Mouse (Mus musculus) right cerebral cortex, postnatal 10 days (tissue): ENCODE results near the gene Atf7ip.

Experiments used
- DNase-seq, 2 experiments: peaks; one replicate each; pipeline ENCODE4 v3.0.0; 2021; ENCODE audit warnings: low spot score in 2 of 2

Gene Atf7ip

DNA sequence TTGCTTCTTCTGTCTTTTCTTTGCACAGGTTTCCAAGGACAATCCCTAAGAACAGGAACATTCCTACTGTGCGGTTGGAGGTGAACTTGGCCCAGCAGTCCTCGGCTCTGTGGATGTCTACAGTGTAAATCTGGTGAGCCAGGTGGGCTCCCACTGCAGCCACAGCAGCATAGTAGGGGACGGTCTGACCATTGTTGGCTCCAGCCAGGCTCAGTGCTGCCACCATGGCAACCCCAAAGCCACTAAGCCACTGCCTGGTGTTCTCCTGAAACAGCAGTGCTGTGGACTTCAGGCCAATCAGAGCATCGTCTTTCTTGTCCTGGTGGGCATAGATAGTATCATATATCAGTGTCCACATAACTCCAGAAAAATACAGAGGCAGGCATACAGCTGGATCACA, 19.8 kb upstream of the Atf7ip start:
- no peak for DNase-seq

DNA sequence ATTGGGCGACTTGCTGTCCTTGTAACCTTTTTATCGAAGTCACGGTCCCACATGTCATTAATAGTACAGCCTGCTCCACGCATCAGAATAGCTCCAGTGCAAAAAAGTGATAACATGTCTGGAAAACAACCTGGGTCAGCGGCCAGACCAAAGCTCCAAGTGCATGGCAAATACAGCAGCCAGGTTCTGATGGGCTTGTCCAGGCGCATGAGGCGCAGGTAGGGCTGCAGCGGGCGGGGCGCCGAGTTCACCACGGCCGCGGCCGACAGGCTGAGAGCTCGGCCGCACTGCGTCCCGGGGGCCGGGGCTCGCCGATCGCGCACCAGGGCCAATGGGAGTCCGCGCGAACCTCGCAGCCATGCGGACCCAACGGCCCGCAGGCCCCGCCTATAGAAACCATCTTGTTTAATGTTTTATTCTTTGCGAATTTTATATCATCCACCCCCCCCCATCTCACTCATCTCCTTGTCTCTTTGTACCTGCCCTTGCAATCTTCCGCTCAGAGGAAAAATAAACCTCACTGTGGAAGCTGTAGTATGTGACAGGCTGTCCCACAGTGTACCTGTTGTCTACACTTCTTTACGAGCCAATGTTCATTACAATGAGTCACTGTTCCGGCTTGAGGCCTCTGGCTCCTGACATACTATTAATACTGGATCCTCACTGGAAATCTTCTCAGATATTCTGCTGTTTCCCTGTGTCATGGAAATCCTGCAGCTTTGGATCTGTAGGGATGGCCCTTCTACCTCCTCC, 19.0 kb upstream of the Atf7ip start:
- no peak for DNase-seq

DNA sequence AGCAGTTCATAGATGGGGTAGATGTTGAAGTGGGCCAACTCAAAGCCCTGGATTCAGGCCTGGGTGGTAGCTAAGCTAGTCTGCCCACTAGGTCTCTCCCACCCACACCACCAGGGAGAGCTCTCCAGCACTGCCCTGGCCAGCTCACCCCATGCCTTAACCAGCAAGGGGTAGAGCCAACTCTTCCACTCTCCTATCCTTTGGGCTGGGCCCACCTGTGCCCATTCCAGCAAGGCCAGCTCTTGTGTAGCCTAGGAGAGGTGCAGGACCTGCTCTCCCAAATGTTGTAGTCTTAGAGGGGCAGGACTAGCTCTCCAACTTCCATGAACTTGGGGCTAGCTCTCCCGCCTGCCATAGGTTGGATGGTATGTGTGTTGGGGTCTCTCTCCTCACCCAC, 18.4 kb upstream of the Atf7ip start:
- no peak for DNase-seq

DNA sequence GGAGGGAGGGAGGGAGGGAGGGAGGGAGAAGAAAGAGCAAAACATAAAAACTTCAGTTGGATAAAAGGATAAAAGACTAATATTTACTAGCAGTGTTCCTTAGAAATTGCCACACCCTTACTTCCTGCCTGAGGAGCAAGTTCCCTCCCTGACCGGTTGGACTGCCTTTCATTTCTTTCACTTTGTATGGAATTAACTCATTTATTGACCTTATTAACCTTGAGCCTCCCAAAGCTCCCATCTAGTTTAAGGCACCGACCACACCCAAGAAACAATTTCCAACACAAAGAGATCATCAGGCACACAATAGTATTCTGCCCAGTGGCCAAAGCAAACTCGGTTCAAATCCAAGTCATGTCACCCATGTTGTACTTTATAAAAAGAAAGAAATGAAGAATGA, 16.1 kb upstream of the Atf7ip start:
- DNase-seq, result no peak

DNA sequence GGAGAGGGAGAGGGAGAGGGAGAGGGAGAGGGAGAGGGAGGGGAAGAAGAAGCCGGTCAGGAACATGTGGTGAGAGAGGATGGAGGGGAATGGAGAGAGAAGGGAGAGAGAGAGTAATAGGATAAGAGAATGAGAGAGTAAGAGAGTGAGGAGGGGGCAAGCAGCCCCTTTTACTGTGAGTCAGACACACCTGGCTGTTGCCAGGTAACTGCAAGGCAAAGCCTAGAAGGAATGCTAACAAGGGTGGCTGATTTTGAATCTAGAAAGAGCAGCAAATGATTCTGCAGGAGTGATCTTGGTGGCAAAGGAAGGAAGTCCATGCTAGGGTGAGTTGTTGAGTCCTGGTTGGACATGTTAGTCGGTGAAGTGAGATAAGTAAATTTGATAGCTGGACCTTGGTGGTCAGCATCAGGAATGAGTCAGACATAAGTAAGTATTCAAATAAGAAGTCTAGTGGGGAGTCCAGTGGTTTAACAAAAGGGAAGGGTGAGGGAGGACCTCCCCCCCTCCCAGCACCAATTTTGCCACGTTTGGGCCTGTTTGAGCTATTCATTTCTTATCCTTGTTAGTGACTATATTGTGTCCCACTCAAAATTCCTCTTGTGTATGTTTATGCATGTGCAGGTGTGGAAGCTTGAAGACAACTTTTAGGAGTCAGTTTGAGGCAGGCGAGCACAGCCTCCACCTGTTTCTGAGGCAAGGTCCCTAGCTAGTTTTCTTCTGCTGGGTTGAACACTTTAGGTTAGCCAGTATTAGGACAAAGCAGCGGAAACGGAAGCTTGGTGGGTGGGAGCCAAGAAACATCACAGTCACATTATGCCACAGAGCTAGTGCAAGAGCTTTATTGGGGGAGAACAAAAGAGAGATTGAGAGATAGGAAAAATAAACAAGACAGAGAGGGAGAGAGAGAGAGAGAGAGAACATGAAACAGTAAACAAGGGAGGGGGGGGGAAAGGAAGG, 15.2 kb upstream of the Atf7ip start:
- DNase-seq, result no peak

DNA sequence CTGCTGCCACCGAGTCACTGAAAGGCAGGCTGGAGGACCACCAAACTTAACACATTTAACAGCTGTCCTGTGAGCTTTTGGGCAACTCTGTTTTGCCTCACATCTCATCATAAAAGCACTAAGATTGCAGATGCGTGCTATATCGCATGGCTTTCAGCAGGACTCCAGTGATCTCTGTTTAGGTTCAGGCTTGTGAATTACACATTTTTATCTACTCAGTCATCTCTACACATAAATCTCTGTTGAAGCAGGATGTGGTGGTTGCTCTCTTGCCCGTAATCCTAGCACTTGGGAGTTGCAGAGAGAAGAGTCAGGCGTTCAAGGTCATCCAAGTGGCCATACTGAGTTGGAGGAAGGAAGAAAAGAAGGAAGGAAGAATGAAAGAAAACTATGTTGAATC, 14.3 kb upstream of the Atf7ip start:
- DNase-seq, result no peak

DNA sequence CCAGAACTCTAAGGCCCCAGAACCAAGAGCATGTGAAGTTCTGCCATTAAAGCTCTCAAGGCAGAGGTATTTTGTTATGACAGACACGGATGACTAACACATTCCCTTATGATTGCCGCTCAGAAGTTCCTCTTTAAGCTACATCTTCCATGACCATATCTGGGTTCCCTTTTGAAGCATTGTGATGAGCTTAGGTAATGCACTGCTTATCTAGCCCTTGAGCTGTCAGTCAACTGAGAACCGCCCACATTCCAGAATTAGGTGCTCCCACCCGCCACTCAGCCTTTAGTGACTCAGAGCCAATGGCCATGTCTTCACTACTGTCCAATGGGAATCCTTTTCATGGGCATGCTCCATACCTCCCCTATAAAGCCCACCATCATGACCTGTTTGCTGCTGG, 13.7 kb upstream of the Atf7ip start:
- DNase-seq, result no peak

DNA sequence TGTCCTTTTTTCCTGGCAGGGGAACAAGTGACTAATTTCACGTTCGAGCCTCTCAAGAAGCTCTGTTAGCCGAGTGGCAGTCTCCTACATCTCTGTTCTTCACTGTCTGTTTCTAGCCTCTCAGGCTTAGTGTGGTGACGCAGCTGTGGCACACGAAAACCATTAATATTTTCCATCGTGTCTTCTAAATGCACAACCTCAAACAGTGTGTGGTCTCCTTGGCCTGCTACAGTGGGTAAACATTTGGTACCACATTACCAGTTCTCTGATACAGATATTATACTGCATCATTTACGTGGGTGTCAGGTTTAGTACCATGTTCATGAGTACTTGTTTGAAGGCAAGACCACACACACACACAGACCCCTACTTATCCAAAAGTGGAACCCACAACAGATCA, 12.5 kb upstream of the Atf7ip start:
- no peak for DNase-seq

DNA sequence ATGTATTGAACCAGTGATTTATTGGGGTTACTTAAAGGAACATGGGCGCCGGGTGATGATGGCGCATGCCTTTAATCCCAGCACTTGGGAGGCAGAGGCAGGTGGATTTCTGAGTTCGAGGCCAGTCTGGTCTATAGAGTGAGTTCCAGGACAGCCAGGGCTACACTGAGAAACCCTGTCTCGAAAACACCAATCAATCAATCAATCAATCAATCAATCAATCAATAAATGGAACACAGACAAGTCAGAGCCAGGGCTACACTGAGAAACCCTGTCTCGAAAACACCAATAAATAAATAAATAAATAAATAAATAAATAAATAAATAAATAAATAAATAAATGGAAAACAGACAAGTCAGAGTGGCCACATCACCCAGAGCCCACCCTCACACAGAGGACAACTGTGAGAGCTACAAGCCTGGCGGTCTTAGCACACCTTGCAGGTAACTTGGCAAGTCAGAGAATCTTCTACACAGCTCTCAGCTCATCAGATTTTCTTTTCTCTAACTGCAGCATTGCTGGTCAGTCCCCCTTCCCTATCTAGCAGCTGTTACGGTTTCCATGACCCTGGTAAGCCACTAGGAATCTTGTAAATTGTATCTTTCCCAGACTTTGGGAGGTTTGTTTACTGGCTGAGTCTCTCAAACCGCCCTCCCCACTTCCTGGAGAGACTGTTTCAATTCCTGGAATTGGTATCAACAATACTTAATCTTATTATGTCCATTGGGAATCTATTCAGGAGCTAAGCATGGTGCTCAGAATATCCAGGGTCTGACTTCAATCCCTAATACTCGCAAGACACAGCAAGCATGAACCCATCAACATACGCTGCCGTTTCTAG, 11.8 kb upstream of the Atf7ip start:
- no peak for DNase-seq

DNA sequence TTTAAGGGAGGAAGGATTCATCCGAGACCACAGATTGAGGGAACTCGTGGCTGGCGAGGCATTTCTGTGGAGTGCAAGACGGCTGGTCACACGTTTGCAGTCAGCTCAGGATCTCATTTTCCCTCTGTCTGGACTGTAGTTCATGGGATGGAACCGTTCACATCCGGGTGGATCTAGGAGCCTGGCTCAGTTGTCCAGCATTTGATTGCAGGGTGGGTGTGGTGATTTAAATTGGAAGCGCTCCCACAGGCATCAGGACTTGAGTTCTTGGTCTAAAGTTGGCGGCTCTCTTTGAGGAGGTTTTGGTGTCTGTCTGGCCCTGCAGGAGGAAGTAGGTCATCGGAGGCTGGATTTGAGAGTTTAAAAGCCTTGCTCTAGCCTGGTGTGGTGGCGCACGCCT, 10.9 kb upstream of the Atf7ip start:
- no peak for DNase-seq

DNA sequence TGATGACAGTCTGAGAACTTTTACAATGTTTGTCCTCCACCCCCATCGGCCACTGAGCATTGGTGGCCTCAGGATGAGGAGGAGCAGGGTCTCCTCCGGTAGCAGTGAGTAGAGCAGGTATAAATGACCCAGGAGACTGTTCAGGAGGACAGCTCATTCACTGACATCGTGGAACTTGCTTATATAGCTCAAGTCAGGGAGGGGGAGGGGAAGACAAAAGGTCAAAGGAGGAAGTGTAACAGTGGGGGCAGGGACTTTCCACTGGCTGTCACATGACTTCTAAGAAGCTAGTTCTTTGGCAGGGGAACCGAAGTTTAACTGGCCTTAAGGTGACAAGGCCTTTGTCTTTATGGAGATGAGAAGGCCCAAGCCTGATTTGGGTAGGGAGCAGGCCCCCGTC, 8.2 kb upstream of the Atf7ip start:
- no peak for DNase-seq

DNA sequence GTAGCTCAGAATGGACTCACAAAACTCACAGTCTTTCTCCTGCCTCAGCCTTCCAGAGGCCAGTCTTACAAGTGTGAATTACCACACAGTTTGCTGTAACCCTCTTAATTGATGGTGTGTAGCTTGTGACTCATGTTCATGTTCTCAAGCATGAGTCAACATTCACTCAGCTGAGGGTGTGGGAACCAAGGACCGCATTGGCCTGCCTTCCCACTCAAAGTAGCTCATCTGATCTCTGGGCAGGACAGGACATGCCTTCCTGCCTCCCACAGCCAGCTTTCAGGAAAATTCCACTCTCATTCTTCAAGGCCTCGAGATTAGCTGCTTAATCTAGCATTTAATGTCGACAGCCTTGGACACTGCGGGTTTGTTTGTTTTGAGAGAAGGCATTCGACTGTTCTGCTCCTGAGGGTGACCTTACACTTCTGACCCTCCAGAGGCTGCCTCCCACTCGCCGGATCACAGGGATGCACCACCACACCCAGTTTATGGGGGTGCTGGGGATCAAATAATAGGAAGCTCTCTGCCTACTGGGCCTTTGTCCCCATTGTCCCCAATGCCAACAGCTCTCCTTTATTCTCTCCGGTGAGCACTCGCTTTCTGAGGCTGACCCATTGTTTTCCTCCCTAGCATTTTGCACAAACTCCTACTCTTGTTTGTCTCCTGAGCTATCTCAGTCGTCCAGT, 6.5 kb upstream of the Atf7ip start:
- no peak for DNase-seq

DNA sequence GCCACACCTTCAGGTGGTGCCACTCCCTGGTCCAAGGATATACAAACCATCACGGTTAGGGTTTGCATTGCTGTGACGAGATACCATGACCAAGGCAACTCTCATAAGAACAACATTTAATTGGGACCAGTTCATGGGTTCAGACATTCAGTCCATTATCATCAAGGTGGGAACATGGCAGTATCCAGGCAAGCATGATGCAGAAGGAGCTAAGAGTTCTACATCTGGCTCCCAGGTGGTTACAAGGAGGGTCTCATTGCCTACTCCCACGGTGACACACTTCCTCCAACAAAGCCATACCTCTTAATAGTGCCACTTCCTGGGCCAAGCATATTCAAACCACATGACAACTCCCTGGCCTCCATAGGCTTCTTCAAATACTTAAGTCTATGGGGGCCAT, 2.7 kb downstream of the Atf7ip start:
- DNase-seq, result no peak

DNA sequence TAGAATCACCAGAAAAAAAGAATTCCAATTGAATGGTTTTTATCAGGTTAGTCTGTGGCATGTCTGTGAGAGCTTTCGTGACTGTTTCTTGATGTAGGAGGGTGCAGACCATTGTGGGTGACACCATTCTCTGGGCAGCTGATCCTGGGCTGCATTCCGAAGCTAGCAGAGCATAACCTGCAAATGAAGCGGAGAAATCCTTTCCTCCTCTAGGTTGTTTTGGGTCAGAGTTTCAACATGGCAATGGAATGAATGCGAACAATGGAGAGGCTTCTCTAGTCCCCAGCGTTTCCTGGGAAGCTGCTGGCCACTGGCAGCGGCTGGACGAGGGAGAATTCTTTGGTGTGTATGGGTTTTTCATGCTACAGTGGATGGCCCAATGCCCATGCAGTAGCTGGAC, 5.0 kb downstream of the Atf7ip start:
- DNase-seq, result no peak

DNA sequence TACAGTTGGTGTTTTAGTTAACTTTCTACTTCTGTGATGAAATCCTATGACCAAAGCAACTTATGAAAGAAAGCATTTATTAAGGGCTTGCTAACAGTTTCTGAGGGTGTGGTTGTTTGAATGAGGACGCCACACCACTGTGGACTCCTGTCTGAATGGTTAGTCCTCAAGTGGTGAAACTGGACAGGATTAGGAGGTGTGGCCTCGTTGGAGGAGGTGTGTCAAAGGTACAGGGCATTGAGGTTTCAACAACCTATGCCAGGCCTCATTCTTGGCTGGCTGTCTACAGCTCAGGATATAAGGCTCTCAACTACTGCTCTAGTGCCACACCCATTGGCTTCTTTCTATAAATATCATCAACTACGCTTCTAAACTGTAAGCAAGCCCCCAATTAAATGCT, 6.4 kb downstream of the Atf7ip start:
- no peak for DNase-seq

DNA sequence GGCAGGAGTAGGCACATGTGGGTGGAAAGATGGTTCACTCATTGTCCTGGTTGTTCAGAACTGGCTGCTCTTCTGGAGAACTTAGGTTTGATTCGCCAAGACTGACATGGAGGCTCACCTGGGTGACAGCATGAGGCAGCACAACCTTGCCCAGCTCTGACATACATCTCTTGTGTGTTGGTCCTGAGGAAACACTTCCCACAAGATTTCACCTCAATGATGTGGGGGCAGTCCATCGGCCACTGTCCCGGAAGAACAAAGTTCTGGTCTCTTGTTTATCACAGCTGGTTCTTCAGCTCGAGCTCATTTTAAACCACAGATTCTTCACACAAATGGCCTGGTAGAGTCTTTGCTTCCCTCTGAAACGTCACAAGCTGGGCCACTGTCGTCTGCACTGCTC, 10.7 kb downstream of the Atf7ip start:
- DNase-seq, result no peak

DNA sequence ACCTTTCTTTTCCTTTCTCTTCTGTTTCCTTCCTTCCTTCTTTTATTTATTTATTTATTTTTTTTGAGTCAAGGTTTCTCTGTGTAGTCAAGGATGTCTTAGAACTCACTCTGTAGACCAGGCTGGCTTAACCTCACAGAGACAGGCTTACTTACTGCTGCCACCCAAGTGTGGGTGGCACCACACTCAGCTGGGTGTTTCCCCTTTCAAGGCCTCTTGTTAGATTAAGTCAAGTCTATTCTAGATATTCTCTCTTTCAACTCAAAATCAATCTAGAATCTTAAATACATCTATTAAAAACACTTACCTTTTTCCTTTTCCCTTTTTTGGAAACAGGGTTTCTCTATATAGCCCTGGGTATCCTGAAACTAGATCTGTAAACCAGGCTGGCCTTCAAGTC, 11.3 kb downstream of the Atf7ip start:
- DNase-seq, result no peak

DNA sequence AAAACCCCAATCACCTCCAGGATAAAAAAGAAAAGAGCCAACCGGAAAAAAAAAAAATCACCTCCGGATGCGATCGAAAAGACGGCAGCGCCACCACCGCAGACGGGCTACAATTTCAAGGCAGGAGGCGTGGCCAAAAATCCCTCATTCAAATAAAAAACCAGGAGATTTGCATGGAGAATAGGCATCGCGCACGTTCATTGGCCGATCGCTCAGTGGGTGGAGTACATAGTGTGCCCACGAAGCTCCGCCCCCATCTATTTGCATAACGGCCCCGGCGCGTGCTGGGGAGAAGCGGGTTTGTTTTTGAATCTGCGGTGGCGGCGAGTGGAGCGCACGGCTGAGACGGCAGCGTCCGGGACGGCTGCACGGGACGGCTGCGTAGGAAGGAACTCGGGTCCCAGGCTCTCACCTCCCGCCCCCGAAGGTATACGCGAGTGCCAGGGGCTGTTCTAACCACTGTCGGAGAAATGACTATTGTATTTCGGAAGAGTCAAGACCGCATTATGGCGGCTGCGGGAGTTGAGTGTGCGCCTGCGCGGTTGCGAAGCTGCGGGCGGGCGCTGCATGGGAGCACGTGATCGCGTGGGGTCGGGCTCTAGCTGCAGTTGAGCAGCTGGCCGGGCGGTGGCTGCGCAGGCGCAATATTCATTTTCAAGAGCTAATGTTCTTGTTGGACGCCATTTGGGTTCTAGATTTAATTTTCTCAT, 12.7 kb downstream of the Atf7ip start:
- DNase-seq, result peak; percentile 97 to 99

DNA sequence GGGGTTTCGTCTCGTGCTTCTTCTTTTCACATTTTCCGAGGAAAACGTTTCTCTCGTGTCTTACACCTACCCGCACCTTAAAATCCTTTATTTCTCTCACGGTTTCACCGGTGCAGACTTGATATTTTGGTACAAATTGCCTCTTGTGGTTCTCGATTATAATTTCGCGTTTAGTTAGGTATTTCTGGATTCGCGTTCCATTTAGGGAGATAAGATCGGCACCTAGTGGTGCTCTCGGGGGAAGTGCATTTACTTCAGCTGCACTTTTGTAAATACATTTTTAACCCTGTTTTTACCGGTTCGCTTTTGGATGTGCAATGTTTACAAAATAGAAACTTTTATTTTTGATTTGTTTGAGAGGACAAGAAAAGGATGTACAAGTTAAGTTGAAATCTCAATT, 13.3 kb downstream of the Atf7ip start:
- no peak for DNase-seq

DNA sequence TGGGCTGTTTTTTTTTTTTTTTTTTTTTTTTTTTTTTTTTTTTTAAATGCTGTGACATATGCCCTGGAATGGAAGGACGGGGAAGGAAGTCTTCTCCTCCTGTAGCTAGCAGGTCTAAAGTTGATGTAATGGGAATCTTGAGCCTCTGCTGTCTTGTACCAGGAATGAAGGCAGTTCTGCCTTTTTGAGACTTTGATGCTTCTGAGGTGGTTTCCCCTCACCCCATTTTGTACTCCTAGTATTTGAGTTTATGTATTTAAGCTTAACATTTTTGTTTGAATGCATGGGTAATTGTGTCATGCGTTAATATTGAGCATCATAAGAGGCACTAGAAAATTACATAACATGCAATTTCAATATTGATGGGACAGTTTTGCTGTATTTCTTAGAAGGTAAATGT, 14.4 kb downstream of the Atf7ip start:
- no peak for DNase-seq

DNA sequence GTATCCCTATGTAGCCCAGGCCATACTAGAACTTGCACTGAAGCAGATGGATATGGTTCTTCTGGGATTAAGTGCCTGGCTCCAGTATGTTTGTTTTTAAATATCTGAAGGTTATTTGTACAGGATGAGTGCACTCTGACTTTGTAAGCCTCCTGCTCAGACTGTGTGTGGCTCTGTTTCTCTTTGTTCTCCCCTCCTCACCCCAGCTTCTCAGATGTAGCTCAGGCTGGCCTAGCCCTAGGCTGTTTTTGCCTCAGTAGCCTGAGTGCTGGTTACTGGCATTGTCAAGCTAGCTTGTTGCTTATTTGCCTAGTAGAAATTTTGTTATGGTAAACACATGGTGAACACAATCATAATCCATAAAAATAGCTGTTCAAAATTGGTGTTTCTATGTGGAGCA, 15.7 kb downstream of the Atf7ip start:
- no peak for DNase-seq
